Mouse (Mus musculus) thymus, adult 18-20 months (tissue): Measurements from ENCODE around the gene Nit1.

Experiments
- DNase-seq, 2 experiments: peaks; one replicate each; pipeline ENCODE4 v3.0.0; 2022; ENCODE audit warnings: mixed read lengths in 2 of 2

The Nit1 gene

GRCm38 (mm10) chr1:171293351-171293750 lies 52.1 kb downstream of the Nit1 start:
- no peak for DNase-seq

GRCm38 (mm10) chr1:171288328-171288727 lies 57.1 kb downstream of the Nit1 start:
- no peak for DNase-seq
